Mouse (Mus musculus) stomach, postnatal 0 days (tissue): ENCODE results near the gene Celsr3.

Experiments
- CTCF ChIP-seq: IDR thresholded peaks from 2 replicates; pipeline ENCODE4 v1.5.1; 2016; ENCODE audit warnings: antibody characterized with exemption, low read depth, mild to moderate bottlenecking, moderate library complexity
- EP300 ChIP-seq: optimal IDR thresholded peaks from 2 replicates; pipeline ENCODE3; 2016; ENCODE audit warnings: antibody characterized with exemption

- TF ChIP-seq CTCF = no peak
- no peak for TF ChIP-seq EP300
Measured at GRCm38 (mm10) chr9:108845390-108845789, 19.3 kb downstream of the Celsr3 start.
